Mouse (Mus musculus) c-Kit-positive CD71-positive TER-119-negative erythroid progenitor cells, embryonic 14.5 days (primary cell): ENCODE data around the gene Taldo1.
A peak's percentile ranks its signal among the peaks of the same experiment; 100 is the strongest.
"Not testable (repeated sequence)": the region's sequence is repeated elsewhere in the genome, so short reads cannot be mapped to it uniquely, and the experiment has no call there.

Source experiments
- DNase-seq: peaks from one replicate; pipeline ENCODE4 v3.0.0-alpha.2; 2013; ENCODE audit warnings: low read depth

Gene Taldo1

DNA sequence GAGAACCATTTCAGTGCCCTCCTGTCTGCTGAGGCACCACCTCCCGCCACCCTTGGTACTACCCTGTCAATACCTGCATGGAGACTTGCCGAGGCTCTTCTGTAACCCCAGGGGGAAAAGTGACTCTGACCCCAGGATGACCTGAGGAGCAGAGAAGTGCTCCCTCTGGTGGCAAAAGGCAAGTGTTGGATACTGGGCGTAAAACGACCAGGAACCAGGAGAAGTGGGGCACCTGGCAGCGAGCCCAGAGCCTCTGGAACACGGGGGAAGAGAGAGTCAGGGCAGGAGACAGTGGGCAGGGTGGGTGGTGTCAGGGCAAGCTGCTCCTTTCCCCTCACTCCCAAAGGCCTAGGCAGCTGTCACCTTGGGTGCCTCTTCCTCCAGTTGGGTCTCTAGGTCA is 48.6 kb downstream of the Taldo1 start:
- no peak for DNase-seq

DNA sequence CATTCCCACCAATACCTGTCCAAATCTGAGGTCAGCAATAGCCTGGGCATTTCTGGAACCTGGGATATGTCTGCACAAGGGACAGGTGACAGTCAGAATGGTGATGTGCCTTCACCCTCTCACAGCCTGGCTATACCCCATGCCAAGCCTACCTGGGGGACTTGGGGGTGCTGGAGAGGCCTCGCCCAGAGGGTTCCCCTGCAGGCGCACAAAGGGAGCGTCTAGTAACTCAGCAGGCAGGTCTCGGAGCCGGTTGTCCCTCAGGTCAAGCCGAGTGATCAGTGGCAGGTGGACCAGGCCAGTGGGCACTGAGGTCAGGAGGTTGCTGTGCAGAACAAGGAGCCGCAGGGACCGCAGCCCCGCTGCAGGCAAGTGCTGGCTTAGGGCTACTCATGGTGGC is 49.5 kb downstream of the Taldo1 start:
- no peak for DNase-seq

DNA sequence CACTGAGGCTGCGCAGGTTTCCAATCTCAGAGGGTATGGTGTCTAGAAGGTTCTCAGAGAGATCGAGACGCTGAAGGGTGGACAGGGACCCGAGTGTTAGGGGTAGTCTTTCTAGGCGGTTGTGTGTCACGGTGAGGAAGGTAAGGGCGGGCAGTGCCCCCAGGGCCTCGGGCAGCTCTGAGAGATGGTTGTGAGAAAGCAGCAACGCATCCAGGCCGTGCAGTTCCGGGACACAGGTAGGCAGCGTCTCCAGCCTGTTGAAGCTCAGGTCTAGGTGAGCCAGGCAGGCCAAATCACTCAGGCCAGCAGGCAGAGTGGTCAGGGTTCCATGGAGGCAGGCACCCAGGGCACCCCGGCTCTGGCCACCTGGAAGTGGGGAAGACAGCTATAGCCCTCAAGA is 50.2 kb downstream of the Taldo1 start:
- no peak for DNase-seq

DNA sequence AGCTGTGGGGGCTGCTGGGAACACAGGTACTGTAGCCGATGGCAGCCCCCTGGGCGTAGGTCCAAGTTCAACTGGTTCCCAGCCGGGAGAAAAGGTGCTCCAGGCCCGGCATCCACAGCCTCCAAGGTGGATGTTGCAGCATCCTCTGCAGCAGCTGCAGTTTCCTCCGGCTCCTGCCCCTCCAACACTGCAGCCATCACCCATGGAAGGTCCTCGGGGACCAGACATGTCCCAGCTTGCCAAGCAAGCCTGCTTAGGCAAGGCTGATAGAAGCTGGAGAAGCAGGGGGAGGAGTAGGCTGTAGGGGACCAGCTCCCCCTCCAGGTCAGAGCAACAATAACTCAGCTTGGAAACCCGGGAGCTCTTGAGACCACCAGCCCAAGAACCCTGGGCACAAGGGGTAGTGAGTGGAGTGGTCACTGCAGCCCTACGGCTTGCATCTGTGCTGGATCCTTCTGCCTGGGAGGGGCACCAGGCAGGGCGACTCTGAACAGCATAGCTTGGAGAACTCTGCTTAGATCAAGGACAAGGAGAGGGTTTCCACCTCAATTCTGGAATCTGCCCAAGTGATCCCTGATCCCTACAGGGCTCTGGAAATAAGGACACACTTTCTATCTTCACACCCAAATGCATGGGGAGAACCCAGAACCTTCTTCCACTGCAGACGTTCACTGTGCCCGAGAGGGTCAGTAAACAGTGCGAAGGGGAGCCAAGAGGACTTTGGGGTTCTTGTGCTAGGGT is 51.3 kb downstream of the Taldo1 start:
- DNase-seq, result peak; percentile 66

DNA sequence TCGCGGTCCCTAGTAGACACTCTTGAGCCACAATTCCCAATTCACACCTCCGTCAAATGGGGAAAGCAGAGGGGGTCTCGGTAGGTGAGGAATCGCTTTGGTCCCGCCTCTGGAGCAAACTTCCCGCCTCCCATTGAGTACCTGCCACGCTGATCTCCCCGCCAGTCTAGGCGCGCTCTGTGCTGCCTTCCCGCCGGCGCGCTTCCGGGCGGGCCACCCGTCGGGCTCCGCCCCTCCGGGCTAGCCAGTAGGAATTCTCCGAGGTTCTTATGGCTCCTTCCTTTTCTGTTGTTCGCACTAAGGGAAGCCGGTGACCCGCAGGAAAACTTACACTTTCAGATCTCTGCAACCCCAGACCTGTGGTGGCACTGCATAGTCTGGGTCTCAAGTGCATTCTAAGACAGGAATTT is 51.8 kb downstream of the Taldo1 start, which contains the start of gene Pidd1:
Gene Pidd1, minus strand, starts transcription at position 198 of the 410 bp plus-strand sequence.
- peak; percentile 77 for DNase-seq

DNA sequence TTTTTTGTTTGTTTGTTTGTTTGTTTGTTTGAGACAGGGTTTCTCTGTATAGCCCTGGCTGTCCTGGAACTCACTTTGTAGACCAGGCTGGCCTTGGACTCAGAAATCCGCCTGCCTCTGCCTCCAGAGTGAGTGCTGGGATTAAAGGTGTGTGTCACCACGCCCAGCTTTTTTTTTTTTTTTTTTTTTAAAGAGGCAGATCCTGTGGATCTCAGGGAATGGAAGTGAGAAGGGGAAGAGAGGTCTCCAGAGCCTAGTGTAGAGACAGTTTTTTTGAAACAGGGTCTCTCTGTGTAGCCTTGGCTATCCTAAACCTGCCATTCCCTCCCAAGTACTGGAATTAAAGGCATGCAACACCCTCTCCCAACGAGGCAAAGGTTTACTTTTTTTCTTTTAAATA is 54.4 kb downstream of the Taldo1 start:
- not testable (repeated sequence) for DNase-seq

DNA sequence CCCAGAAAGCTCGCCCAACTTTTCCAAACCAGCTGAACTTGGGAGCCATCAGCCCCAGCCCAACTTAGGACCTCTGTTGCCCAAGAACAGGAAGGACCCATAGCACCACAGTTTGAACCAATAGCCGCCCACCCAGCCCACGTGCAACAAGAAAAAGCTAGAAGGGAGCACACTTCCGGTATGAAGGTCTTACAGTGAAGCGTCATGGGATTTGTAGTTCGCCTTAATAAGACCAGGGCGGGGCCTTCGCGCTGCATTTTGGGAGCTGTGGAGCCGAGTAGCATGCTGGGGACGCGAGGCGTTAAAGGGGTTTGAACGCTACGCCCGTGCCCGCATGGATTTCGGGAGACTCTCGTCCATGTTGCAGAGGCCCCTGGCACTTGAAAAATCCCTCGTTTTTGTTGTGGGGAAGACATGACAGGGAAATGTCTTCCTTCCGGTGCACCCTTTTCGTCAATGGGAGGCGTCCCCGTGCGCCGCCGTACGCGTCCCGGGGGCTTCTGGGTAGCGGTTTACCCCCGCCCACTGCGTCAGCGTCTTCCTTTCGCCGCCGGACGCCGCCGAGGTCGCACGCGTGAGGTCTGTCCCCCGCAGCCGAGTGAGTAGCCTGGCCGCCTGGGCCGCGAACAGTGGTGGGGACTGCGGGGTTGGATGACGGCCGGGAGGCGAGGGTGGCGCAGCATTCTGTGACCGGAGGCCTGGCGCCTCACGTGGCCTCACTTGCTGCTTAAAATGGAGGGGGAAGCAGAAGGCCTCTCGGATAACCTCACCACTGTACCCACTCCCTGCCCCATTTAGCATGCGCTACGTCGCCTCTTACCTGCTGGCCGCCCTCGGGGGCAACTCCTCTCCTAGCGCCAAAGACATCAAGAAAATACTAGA is 55.4 kb downstream of the Taldo1 start, which contains the start of gene Rplp2:
Gene Rplp2, plus strand, starts transcription at position 261 of the 882 bp plus-strand sequence.
- DNase-seq, result peak; percentile 87

DNA sequence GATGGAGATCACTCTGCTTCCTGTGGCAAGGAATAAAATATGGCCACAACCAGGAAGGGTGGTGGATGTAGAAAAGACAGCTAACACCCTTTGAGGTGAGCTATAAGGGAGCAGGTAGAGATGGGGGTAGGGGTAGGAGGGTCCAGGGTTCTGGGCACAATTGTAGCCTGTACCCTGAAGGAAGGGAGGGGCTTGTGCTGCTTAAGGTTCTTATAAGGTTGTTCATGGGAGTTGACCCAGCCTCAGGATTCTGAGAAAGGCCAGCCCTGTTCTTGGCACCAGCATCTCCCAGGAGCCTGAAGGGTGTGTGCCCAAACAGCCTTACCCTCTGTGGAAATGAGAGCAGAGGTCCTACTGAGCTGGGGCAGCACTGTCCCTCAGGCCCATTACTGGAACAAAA is 59.9 kb downstream of the Taldo1 start:
- no peak for DNase-seq
